Mouse (Mus musculus) layer of hippocampus, adult 8-10 months (tissue): ENCODE data around the gene Cdc40. TPM values are rescaled to one million over a fixed set of nuclear protein-coding genes. Genes with fewer than 3 reads are reported as not detected.

Experiments used
- DNase-seq, 2 experiments: peaks; one replicate each; pipeline ENCODE4 v3.0.0; 2022; ENCODE audit warnings: low spot score in 2 of 2
- total RNA-seq, 4 experiments: library from RNA; stranded (reverse); gene quantifications; 2 replicates each; pipeline ENCODE4 v1.2.4; 2022

Gene Cdc40
- total RNA-seq = 10 to 100 TPM; 50.4 to 61.9 (median 59.2) TPM

DNA sequence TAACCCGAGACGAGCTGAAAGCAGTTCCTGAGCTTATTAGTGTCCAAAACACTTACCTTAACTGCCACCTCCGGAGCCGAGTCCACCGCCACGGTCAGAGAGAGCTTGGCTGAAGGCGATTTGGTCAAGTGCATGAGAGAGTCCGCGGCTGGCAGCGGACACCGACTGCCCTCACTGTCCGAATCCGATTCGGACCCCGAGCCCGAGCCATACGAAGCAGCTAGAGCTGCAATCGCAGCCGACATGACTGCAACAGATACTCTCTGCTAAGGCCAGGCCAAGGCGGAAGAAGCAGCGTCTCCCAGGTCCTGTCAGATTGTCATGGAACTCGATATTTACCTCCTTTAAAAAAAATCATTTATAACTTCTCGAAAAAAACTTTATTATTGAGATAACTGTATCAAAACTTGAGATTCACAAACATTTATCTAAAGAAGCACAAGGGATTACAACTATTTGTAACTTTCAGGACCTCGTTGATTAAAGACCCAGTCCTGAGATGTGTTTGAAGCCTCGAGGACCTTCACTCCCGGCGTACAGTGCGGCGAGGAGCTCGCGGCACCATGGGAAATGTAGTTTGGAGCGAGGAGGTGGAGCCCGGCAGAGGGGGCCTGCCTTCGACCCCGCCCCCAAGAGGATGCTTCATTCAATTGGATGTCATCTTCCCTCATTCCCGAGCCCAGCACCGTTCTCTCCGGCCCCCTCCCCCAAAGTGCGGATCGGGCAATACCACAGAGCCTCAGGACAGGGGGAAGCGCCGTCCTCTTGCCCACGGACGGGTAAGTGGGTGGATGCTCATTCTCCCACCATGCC lies at the start of gene Cdc40, which contains the start of gene Wasf1:
Gene Cdc40, minus strand, starts transcription at position 481 of the 813 bp plus-strand sequence.
Gene Wasf1, plus strand, starts transcription at position 645 of the 813 bp plus-strand sequence.
- peak; percentile 98 for DNase-seq

GRCm38 (mm10) chr10:40919464-40919863 lies 36.4 kb upstream of the Cdc40 start:
- no peak for DNase-seq

DNA sequence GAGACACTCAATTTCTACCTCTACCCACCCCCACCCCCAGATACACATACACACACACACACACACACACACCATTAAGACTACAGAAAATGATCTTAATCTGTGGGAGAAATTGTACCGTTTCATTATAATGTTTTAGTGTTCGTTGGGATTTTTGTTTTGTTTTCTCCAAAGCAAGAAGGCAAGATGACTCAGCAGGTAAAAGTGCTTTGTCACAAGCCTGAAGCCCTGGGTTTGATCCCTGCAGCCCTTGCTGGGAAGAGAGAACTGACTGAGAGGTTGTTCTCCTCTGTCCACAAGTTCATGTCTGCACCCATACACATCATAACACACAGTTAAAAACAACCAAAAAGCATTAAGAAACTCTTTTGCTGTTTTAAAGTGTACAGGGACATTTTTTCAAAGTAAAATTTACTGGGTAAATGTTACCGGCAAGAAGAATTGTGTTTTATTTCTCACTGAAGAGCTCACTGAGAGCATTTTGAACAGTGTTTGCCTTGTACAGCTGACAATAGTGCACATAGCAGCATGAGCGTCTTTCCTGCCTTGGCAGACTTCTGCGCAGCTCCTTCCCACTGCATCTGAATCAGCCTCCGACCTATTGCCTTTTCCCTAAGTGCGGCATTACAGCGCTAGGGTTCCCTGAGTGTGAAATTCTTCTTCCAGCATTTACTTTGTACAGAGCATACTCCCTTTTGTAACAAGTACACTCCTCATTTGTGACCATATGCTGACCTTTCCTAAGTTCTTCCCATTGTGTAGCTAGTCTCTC lies 35.7 kb upstream of the Cdc40 start:
- DNase-seq = no peak

DNA sequence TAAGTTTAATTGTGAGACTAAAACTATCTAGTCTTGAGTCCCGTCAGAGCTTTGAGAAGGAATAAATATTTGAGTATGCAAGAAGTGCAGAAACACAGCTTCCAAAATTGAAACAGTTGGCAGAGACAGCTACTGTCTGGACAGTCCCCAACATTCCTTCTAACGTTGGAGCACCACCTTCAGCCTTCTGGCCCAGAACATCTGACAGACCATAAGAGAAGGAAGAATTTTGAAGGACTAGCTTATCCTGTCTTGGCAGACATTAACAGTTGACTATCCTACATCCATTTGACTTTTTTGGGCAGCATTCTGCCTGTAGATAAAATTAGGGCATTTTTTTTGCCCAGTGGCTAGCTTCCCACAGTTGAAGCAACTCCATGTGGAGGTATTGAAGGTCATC lies 32.1 kb upstream of the Cdc40 start:
- DNase-seq = no peak

DNA sequence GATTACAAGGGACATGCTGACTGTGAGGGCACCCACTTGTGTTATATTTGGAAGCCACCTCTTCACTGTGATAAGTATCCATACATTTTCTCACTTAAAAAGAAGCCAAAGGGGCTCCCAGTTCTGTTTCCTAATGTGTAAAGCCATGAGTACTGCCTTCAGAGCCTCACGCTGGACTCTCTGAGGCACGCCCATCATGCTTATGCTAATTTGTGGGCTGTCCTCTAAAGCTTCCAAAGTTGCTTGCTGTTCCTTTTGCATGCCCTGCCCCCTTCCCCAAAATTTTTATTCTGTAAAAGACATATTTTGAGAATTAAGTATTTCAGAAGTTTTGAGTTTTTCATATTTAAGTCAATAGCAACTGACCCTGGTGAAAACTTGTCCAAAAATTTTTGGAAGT lies 27.7 kb upstream of the Cdc40 start:
- no peak for DNase-seq

- DNase-seq = no peak
Measured at GRCm38 (mm10) chr10:40908580-40908979, 25.5 kb upstream of the Cdc40 start.

GRCm38 (mm10) chr10:40906802-40907201 lies 23.7 kb upstream of the Cdc40 start:
- no peak for DNase-seq

DNA sequence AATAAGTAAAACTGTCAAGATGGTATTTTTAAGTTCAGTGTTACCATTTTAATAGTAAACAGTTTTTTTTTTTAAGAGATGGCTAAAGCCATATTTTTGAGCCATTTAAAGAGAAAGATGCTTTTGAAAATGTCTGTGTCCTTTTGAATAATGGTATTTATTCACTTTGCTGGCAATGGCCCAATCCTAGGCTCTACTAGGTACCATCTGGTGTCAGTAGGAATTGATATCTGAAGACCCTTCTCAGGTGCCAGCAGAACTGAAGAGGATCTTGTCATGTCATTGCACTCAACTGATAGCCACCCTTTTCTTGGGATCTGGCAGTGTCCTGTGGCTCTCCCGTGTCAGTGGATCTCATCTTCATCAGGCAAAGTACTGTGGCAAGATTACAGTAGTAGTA lies 23.0 kb upstream of the Cdc40 start:
- DNase-seq = no peak

DNA sequence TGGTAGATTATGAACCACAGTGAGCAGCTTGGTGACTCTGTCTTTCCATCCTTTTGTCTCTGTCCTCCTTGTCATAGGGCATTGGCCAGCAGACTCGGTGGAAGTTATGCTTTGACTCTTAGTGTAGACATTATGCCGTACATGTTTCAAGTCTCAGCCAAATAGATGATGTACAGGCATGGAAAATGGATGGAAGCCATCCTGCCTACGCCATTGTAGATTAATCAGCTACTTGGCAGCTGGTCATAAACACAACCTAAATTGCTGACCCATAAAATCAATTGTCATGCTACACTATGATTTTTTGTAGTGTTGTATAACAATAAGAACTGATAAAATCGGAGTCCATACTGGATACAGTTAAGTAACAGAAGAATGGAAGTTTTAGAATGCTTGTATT lies 18.7 kb upstream of the Cdc40 start:
- DNase-seq = no peak

- DNase-seq = no peak
Measured at GRCm38 (mm10) chr10:40896656-40897055, 13.5 kb upstream of the Cdc40 start.

DNA sequence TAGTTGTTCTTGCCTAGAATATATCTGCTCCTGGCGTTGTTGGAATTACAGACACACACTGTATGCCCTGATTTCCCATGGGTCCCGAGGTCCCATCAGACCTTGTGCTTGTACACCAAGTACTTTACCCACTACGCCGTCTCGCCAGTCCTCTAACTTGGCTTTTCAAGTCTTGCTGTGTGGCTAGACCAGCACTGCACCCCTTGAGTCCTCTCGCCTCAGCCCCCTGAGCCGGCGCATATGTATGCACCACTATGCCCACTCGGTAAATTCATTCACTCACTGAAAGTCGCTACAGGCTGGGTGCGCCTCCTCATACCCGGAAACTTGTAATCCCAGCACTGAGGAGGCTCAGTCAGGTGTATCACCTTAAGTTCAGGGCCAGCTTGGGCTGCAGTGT lies 12.7 kb upstream of the Cdc40 start:
- DNase-seq = no peak

GRCm38 (mm10) chr10:40889146-40889545 lies 6.0 kb upstream of the Cdc40 start:
- no peak for DNase-seq

- no peak for DNase-seq
Measured at GRCm38 (mm10) chr10:40887316-40887715, 4.2 kb upstream of the Cdc40 start.

- no peak for DNase-seq
Measured at GRCm38 (mm10) chr10:40885432-40885831, 2.3 kb upstream of the Cdc40 start.

GRCm38 (mm10) chr10:40884279-40884806 lies 1.2 kb upstream of the Cdc40 start:
- DNase-seq = peak in 1 of 2 experiments; percentile 43

DNA sequence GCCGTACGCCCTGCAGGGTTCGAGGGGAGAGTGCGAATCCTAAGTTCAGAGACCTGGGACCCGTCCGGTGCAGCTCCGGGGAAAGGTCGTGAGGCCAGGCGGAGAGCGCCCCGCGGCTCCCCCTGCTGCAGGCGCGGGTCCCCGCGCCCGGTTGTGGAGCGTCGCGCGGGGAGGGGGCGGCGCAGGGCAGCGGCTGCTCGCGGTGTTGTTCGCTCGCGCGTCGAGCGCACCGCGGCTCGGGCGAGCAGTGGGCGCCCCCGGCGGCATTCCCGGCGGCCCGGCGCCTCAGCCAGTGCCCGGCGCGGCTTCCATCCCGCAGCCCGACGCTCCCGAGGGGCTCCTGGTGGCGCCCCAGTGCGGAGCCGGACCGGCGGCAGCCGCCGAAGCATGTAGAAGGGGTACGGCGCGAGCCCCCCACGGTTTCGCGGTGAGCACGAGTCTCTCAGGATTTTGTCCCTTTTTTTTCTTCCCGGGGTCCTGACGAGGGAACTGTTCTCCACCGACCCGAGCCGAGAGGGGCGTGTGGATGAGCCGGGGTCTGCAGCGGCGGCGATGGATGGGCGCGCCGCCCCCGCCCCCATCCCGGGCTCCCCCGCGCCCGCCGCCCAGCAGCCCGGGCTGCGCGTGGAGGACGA lies 650 bp upstream of the Cdc40 start:
- no peak for DNase-seq

GRCm38 (mm10) chr10:40882333-40882732 lies 778 bp downstream of the Cdc40 start:
- DNase-seq = no peak

DNA sequence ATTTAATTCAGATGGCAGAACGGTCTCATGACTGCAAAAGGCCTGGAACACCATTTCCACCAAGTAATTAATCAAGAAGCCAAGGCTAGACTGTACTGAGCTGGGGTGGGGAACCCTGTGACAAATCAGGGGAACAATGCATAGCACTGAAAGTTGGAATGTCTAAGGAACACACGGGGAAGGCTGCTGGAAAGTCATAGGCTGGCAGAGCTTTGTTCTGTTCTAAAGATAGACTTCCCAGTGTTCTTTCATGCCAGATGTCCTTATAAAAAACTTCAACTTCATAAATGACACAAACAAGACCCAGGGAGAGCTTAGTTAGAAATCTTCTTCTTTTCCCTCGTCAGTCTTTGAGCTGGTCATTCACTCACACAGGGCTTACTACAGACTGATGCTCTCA lies 1.9 kb downstream of the Cdc40 start:
- no peak for DNase-seq

DNA sequence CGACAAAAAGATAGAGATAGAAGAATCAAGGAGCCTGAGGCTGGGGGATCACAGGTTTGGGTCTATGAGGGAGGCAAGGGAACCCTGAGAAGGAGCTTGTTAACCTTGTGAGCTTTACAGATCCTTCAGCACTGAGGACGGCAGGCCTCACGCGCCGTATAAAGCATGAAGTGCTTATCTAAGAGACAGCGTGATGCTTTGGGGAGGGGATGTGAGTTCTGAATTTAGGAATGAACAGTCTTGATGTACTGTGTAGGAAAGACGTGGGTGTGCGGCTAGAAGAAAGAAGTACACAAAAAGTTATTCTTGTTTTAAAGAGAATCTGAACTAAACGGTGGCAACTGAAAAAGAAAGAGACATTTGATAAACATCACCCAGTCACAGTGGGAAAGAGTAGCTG lies 3.1 kb downstream of the Cdc40 start:
- DNase-seq = no peak

DNA sequence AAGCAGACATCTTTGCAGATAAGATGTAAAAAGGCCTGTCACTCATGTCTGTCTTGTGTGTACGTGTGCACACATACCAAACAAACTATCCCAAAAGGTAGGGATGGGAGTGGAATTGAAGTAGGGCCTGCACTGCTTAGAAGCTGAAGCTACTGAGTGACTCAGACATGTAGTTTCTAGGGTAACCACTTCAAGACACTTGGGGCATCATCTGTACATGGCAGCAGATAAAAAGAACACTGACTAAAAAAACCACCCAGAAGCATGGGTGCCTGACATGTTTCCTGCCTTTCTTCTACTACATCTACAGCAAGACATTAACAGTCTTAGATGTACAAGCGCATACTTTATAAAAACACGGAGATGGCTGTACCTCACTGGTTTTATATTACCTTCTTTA lies 4.9 kb downstream of the Cdc40 start:
- no peak for DNase-seq

- DNase-seq = no peak
Measured at GRCm38 (mm10) chr10:40872052-40872451, 11.1 kb downstream of the Cdc40 start.

DNA sequence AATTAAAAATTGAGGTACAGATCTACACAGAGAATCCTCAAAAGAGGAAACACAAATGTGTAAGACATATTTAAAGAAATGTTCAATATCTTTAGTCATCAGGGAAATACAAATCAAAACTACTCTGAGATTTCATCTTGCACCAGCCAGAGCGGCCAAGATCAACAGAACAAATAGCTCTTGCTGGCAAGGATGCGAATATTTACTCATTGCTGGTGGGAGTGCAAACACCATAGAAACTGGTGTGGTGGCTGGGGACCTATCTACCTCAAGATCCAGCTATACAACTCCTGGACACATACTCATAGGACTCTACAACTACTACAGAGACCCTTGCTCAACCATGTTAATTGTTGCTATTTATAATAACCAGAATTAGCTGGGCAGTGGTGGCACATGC lies 11.8 kb downstream of the Cdc40 start:
- no peak for DNase-seq
